Mouse (Mus musculus): ENCODE results near the gene Tacr2. TPM values are rescaled to one million over a fixed set of nuclear protein-coding genes. Genes with fewer than 3 reads are reported as not detected.

Gene Tacr2
- polyA plus RNA-seq, 1 experiment from 2014 or later, result not detected

- H3K4me2 ChIP-seq (ENCODE audit: low read depth), result no peak overlapping the region
- no peak overlapping the region for H3K4me3 ChIP-seq (ENCODE audit: low read depth, low read length)
- H3K27me3 ChIP-seq (ENCODE audit: control insufficient read depth, insufficient read depth, low read length), result no peaks in the 10 kb centered on the region
- H3K9ac ChIP-seq (ENCODE audit: low read length), result no peak overlapping the region
- no peak for ATAC-seq (ENCODE audit: insufficient read depth, low FRiP score, low TSS enrichment)
- no peaks in the 10 kb centered on the region for H3K36me3 ChIP-seq (ENCODE audit: control insufficient read depth, insufficient read depth, low read length)
- no peak overlapping the region for H3K27ac ChIP-seq (ENCODE audit: low read depth, low read length)
- no peaks in the 10 kb centered on the region for H3K9me3 ChIP-seq (ENCODE audit: control insufficient read depth, low read length)
- DNase-seq (ENCODE audit: low spot score), result no peak
- H3K4me1 ChIP-seq (ENCODE audit: control insufficient read depth, insufficient read depth, low read length), result no peaks in the 10 kb centered on the region
- WGBS, result 91% methylated on average over 9 of the region's 9 CpGs
These were observed 8.2 kb upstream of the Tacr2 start for GRCm38 (mm10) chr10:62244067-62244466.

GRCm38 (mm10) chr10:62247156-62247555, 5.1 kb upstream of the Tacr2 start:
- DNase-seq (ENCODE audit: low spot score), result no peak
- Histone ChIP-seq H3K9me3 (ENCODE audit: control insufficient read depth, low read length) (no peaks in the 10 kb centered on the region), H3K4me3 (ENCODE audit: low read depth, low read length) (no peak overlapping the region), H3K9ac (ENCODE audit: low read length) (no peak overlapping the region), H3K27me3 (ENCODE audit: control insufficient read depth, insufficient read depth, low read length) (no peaks in the 10 kb centered on the region), H3K4me1 (ENCODE audit: control insufficient read depth, insufficient read depth, low read length) (no peaks in the 10 kb centered on the region), H3K4me2 (ENCODE audit: low read depth) (no peak overlapping the region), H3K27ac (ENCODE audit: low read depth, low read length) (no peak overlapping the region), H3K36me3 (ENCODE audit: control insufficient read depth, insufficient read depth, low read length) (no peaks in the 10 kb centered on the region)
- WGBS, result 72% methylated on average over 3 of the region's 3 CpGs
- ATAC-seq (ENCODE audit: insufficient read depth, low FRiP score, low TSS enrichment), result no peak

GRCm38 (mm10) chr10:62247815-62248214, 4.4 kb upstream of the Tacr2 start:
- Histone ChIP-seq H3K4me2 (ENCODE audit: low read depth) (no peak overlapping the region), H3K9ac (ENCODE audit: low read length) (no peak overlapping the region), H3K36me3 (ENCODE audit: control insufficient read depth, insufficient read depth, low read length) (no peaks in the 10 kb centered on the region), H3K4me3 (ENCODE audit: low read depth, low read length) (no peak overlapping the region), H3K27me3 (ENCODE audit: control insufficient read depth, insufficient read depth, low read length) (no peaks in the 10 kb centered on the region), H3K4me1 (ENCODE audit: control insufficient read depth, insufficient read depth, low read length) (no peaks in the 10 kb centered on the region), H3K27ac (ENCODE audit: low read depth, low read length) (no peak overlapping the region), H3K9me3 (ENCODE audit: control insufficient read depth, low read length) (no peaks in the 10 kb centered on the region)
- DNase-seq (ENCODE audit: low spot score), result no peak
- ATAC-seq (ENCODE audit: insufficient read depth, low FRiP score, low TSS enrichment), result no peak
- 61% methylated on average over 8 of the region's 8 CpGs for WGBS

GRCm38 (mm10) chr10:62252496-62253235, 428 bp downstream of the Tacr2 start:
- H3K9me3 ChIP-seq (ENCODE audit: control insufficient read depth, low read length), result no peaks in the 10 kb centered on the region
- no peak for ATAC-seq (ENCODE audit: insufficient read depth, low FRiP score, low TSS enrichment)
- H3K4me1 ChIP-seq (ENCODE audit: control insufficient read depth, insufficient read depth, low read length), result no peaks in the 10 kb centered on the region
- no peak overlapping the region for H3K9ac ChIP-seq (ENCODE audit: low read length)
- no peak overlapping the region for H3K4me2 ChIP-seq (ENCODE audit: low read depth)
- no peaks in the 10 kb centered on the region for H3K27me3 ChIP-seq (ENCODE audit: control insufficient read depth, insufficient read depth, low read length)
- H3K27ac ChIP-seq (ENCODE audit: low read depth, low read length), result no peak overlapping the region
- no peaks in the 10 kb centered on the region for H3K36me3 ChIP-seq (ENCODE audit: control insufficient read depth, insufficient read depth, low read length)
- H3K4me3 ChIP-seq (ENCODE audit: low read depth, low read length), result no peak overlapping the region
- 88% methylated on average over 27 of the region's 27 CpGs for WGBS
- DNase-seq (ENCODE audit: low spot score), result no peak

GRCm38 (mm10) chr10:62258298-62258697, 6.1 kb downstream of the Tacr2 start:
- Histone ChIP-seq H3K36me3 (ENCODE audit: control insufficient read depth, insufficient read depth, low read length) (no peaks in the 10 kb centered on the region), H3K27ac (ENCODE audit: low read depth, low read length) (no peak overlapping the region), H3K27me3 (ENCODE audit: control insufficient read depth, insufficient read depth, low read length) (no peaks in the 10 kb centered on the region), H3K4me2 (ENCODE audit: low read depth) (no peak overlapping the region), H3K9ac (ENCODE audit: low read length) (no peak overlapping the region), H3K4me3 (ENCODE audit: low read depth, low read length) (no peak overlapping the region), H3K9me3 (ENCODE audit: control insufficient read depth, low read length) (no peaks in the 10 kb centered on the region), H3K4me1 (ENCODE audit: control insufficient read depth, insufficient read depth, low read length) (no peaks in the 10 kb centered on the region)
- ATAC-seq (ENCODE audit: insufficient read depth, low FRiP score, low TSS enrichment), result no peak
- no peak for DNase-seq (ENCODE audit: low spot score)
- WGBS, result 90% methylated on average over 5 of the region's 5 CpGs

- Histone ChIP-seq H3K27ac (ENCODE audit: low read depth, low read length) (no peak overlapping the region), H3K27me3 (ENCODE audit: control insufficient read depth, insufficient read depth, low read length) (no peaks in the 10 kb centered on the region), H3K4me2 (ENCODE audit: low read depth) (no peak overlapping the region), H3K4me3 (ENCODE audit: low read depth, low read length) (no peak overlapping the region), H3K9ac (ENCODE audit: low read length) (no peak overlapping the region), H3K9me3 (ENCODE audit: control insufficient read depth, low read length) (no peaks in the 10 kb centered on the region), H3K36me3 (ENCODE audit: control insufficient read depth, insufficient read depth, low read length) (no peaks in the 10 kb centered on the region), H3K4me1 (ENCODE audit: control insufficient read depth, insufficient read depth, low read length) (no peaks in the 10 kb centered on the region)
- DNase-seq (ENCODE audit: low spot score) (peak; percentile 88), ATAC-seq (ENCODE audit: insufficient read depth, low FRiP score, low TSS enrichment) (peak; percentile 60)
- WGBS, result 17% methylated on average over 18 of the region's 18 CpGs
These were observed 9.1 kb downstream of the Tacr2 start for GRCm38 (mm10) chr10:62261115-62261886.

GRCm38 (mm10) chr10:62264299-62264698, 12.1 kb downstream of the Tacr2 start:
- no peak for ATAC-seq (ENCODE audit: insufficient read depth, low FRiP score, low TSS enrichment)
- DNase-seq (ENCODE audit: low spot score), result no peak
- no peak overlapping the region for H3K27ac ChIP-seq (ENCODE audit: low read depth, low read length)
- no peaks in the 10 kb centered on the region for H3K27me3 ChIP-seq (ENCODE audit: control insufficient read depth, insufficient read depth, low read length)
- H3K36me3 ChIP-seq (ENCODE audit: control insufficient read depth, insufficient read depth, low read length), result no peaks in the 10 kb centered on the region
- H3K4me1 ChIP-seq (ENCODE audit: control insufficient read depth, insufficient read depth, low read length), result no peaks in the 10 kb centered on the region
- no peak overlapping the region for H3K4me3 ChIP-seq (ENCODE audit: low read depth, low read length)
- no peak overlapping the region for H3K4me2 ChIP-seq (ENCODE audit: low read depth)
- WGBS, result 74% methylated on average over 2 of the region's 2 CpGs
- H3K9ac ChIP-seq (ENCODE audit: low read length), result no peak overlapping the region
- no peaks in the 10 kb centered on the region for H3K9me3 ChIP-seq (ENCODE audit: control insufficient read depth, low read length)

GRCm38 (mm10) chr10:62269278-62269677, 17.0 kb downstream of the Tacr2 start:
- Histone ChIP-seq H3K4me2 (ENCODE audit: low read depth) (no peak overlapping the region), H3K27me3 (ENCODE audit: control insufficient read depth, insufficient read depth, low read length) (no peaks in the 10 kb centered on the region), H3K9ac (ENCODE audit: low read length) (no peak overlapping the region), H3K4me1 (ENCODE audit: control insufficient read depth, insufficient read depth, low read length) (no peaks in the 10 kb centered on the region), H3K27ac (ENCODE audit: low read depth, low read length) (no peak overlapping the region), H3K36me3 (ENCODE audit: control insufficient read depth, insufficient read depth, low read length) (no peaks in the 10 kb centered on the region; the same call in 1 of the 2 replicates), H3K9me3 (ENCODE audit: control insufficient read depth, low read length) (no peaks in the 10 kb centered on the region), H3K4me3 (ENCODE audit: low read depth, low read length) (no peak overlapping the region)
- WGBS, result 77% methylated on average over 16 of the region's 16 CpGs
- DNase-seq (ENCODE audit: low spot score) (no peak), ATAC-seq (ENCODE audit: insufficient read depth, low FRiP score, low TSS enrichment) (no peak)

- Histone ChIP-seq H3K27me3 (ENCODE audit: control insufficient read depth, insufficient read depth, low read length) (no peaks in the 10 kb centered on the region), H3K36me3 (ENCODE audit: control insufficient read depth, insufficient read depth, low read length) (no peaks in the 10 kb centered on the region; the same call in 1 of the 2 replicates), H3K4me1 (ENCODE audit: control insufficient read depth, insufficient read depth, low read length) (no peaks in the 10 kb centered on the region), H3K27ac (ENCODE audit: low read depth, low read length) (no peak overlapping the region), H3K9ac (ENCODE audit: low read length) (no peak overlapping the region), H3K4me2 (ENCODE audit: low read depth) (no peak overlapping the region), H3K4me3 (ENCODE audit: low read depth, low read length) (no peak overlapping the region), H3K9me3 (ENCODE audit: control insufficient read depth, low read length) (no peaks in the 10 kb centered on the region)
- 35% methylated on average over 4 of the region's 4 CpGs for WGBS
- DNase-seq (ENCODE audit: low spot score) (peak; percentile 81), ATAC-seq (ENCODE audit: insufficient read depth, low FRiP score, low TSS enrichment) (no peak)
These were observed 23.0 kb downstream of the Tacr2 start for GRCm38 (mm10) chr10:62275235-62275634.

All from neural tube, embryonic 11.5 days (tissue).